Mouse (Mus musculus) kidney, postnatal 0 days (tissue): ENCODE results near the gene Entpd2. TPM values are rescaled to one million over a fixed set of nuclear protein-coding genes. Genes with fewer than 3 reads are reported as not detected.
A peak's percentile ranks its signal among the peaks of the same experiment; 100 is the strongest.

Experiments
- ATAC-seq: fragments of 200-750 bp; cut with Nextera tagmentation; replicated peaks from 2 replicates; pipeline ENCODE4 v1.8.0; 2017; ENCODE audit warnings: low read depth, moderate number of reproducible peaks, moderate TSS enrichment, moderate library complexity; ENCODE audit not compliant: low FRiP score
- DNase-seq: peaks from one replicate; pipeline ENCODE4 v3.0.0-alpha.2; 2016; ENCODE audit warnings: low spot score
- H3K27ac ChIP-seq: fragments of 300-500 bp; sonication (generic); 2 replicates; pipeline ENCODE4 v1.5.1; 2014; ENCODE audit warnings: mild to moderate bottlenecking
- H3K27me3 ChIP-seq: fragments of 300-500 bp; sonication (generic); 2 replicates; pipeline ENCODE4 v1.6.1; 2014; ENCODE audit warnings: low read length, mixed read lengths; ENCODE audit not compliant: insufficient read depth
- H3K36me3 ChIP-seq: fragments of 300-500 bp; sonication (generic); 2 replicates; pipeline ENCODE4 v1.6.1; 2014; ENCODE audit warnings: low read length, mixed read lengths; ENCODE audit not compliant: insufficient read depth
- H3K4me1 ChIP-seq: fragments of 300-500 bp; sonication (generic); replicated peaks from 2 replicates; pipeline ENCODE4 v1.6.1; 2014; ENCODE audit warnings: antibody characterized with exemption, low read length, mixed read lengths; ENCODE audit not compliant: insufficient read depth
- H3K4me2 ChIP-seq: fragments of 300-500 bp; sonication (generic); 2 replicates; pipeline ENCODE4 v1.6.1; 2014; ENCODE audit warnings: mild to moderate bottlenecking, low read length, moderate library complexity, mixed read lengths
- H3K4me3 ChIP-seq: fragments of 300-500 bp; sonication (generic); replicated peaks from 2 replicates; pipeline ENCODE4 v1.5.1; 2014; ENCODE audit warnings: low read depth, low read length
- H3K9ac ChIP-seq: fragments of 300-500 bp; sonication (generic); 2 replicates; pipeline ENCODE4 v1.6.1; 2014; ENCODE audit warnings: low read depth, low read length
- H3K9me3 ChIP-seq: fragments of 300-500 bp; sonication (generic); replicated peaks from 2 replicates; pipeline ENCODE4 v1.6.1; 2016; ENCODE audit warnings: low read length, inconsistent platforms, mixed read lengths
- CTCF ChIP-seq: IDR thresholded peaks from 2 replicates; pipeline ENCODE4 v1.5.1; 2016; ENCODE audit warnings: antibody characterized with exemption, low read depth, mild to moderate bottlenecking, moderate library complexity
- WGBS: fragments of 180-500 bp; shearing (Covaris S2); extraction: QIAGEN DNeasy Blood & Tissue Kit; methylation state at CpG from one replicate; pipeline ENCODE4 v1.1.7; 2014; 5-methylcytosine and 5-hydroxymethylcytosine counted together
- polyA plus RNA-seq: library from polyadenylated mRNA; unstranded; fragments of >200 nt; fragmentation: Nextera tagmentation; extraction: Ambion mirVana; gene quantifications from 2 replicates; pipeline ENCODE4 v1.2.1, GENCODE M21; 2015

Entpd2 gene
- polyA plus RNA-seq, 1 experiment from 2014 or later, result 6.9 TPM

DNA sequence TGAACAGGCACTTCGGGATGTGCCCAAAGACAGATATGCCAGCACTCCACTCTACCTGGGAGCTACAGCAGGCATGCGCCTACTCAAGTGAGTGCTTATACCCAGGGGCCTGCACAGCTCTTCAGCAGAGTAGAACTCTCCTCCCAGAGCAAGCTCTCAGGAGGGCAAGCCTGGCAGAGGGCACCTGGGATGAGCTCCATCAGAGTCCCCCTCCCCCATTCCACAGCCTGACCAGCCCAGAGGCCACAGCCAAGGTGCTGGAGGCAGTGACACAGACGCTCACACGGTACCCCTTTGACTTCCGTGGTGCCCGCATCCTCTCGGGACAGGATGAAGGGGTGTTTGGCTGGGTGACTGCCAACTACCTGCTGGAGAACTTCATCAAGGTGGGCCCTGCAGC is 2.4 kb downstream of the Entpd2 start:
- H3K36me3 ChIP-seq, result no peaks in the 10 kb centered on the region
- DNase-seq (no peak), ATAC-seq (no peak)
- no peak overlapping the region for H3K4me3 ChIP-seq
- no peaks in the 10 kb centered on the region for H3K9me3 ChIP-seq
- 0 out of 2 replicates have a peak, but pooled peaks cover 8% of the 10 kb centered on the region for H3K27me3 ChIP-seq
- H3K27ac ChIP-seq, result no peak overlapping the region
- 0 out of 2 replicates have a peak, but pooled peaks cover 12% of the 10 kb centered on the region for H3K4me1 ChIP-seq
- no peak overlapping the region for H3K4me2 ChIP-seq
- 94% methylated on average over 7 of the region's 7 CpGs for WGBS
- no peak for TF ChIP-seq CTCF
- no peak overlapping the region for H3K9ac ChIP-seq

DNA sequence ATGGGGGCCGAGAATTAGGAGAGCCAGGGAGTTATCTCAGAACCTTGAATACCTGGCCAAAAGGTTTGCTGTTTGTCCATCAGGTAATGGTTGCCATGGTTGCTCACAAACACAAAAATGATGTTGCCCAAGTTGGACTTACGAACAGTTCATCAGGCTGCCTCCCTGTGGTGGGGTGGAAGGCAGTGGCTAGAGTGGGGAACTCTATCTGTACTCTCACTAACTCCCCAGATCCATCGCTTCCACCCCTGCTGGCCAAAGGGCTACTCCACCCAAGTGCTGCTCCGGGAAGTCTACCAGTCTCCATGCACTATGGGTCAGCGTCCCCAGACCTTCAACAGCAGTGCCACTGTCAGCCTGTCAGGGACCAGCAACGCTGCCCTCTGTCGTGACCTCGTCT is 3.4 kb downstream of the Entpd2 start, which contains the start of gene Npdc1:
TSS of gene Npdc1 (plus strand) at position 301 of the 400 bp plus-strand sequence.
- TF ChIP-seq CTCF, result no peak
- H3K4me2 ChIP-seq, result no peak within 1 kb of the TSS
- no peaks in the 10 kb centered on the region for H3K36me3 ChIP-seq
- no peaks in the 10 kb centered on the region for H3K9me3 ChIP-seq
- ATAC-seq (no peak), DNase-seq (no peak)
- no peak within 1 kb of the TSS for H3K4me3 ChIP-seq
- 68% methylated on average over 8 of the region's 8 CpGs for WGBS
- 0 out of 2 replicates have a peak, but pooled peaks cover 8% of the 10 kb centered on the region for H3K27me3 ChIP-seq
- no peak within 1 kb of the TSS for H3K27ac ChIP-seq
- 0 out of 2 replicates have a peak, but pooled peaks cover 12% of the 10 kb centered on the region for H3K4me1 ChIP-seq
- H3K9ac ChIP-seq, result no peak within 1 kb of the TSS

DNA sequence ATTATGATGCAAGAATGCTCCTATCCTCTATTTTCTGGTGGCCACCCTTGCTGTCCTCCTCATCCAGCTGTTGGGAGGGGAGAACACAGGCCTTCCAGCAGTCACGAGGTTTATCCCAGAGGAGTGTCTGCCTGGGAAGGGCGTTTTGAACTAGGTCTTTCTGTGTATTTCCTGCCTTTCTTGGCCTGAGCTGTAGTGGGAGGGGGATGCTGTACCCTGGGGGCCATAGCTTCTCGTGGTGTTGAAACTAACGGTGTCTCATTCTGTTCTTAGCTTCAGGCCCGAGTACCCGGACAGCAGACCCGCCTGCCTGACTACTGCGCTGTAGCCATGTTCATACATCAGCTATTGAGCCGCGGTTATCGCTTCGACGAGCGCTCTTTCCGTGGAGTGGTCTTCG is 4.6 kb downstream of the Entpd2 start:
- Histone ChIP-seq H3K27me3 (0 out of 2 replicates have a peak, but pooled peaks cover 8% of the 10 kb centered on the region), H3K36me3 (no peaks in the 10 kb centered on the region), H3K9ac (no peak overlapping the region), H3K4me1 (0 out of 2 replicates have a peak, but pooled peaks cover 9% of the 10 kb centered on the region), H3K4me2 (0 out of 2 replicates have a peak overlapping the region, but pooled peaks have one; percentile 19), H3K9me3 (no peaks in the 10 kb centered on the region), H3K4me3 (no peak overlapping the region), H3K27ac (no peak overlapping the region)
- DNase-seq (no peak), ATAC-seq (no peak)
- WGBS, result 23% methylated on average over 16 of the region's 16 CpGs
- TF ChIP-seq CTCF, result no peak

DNA sequence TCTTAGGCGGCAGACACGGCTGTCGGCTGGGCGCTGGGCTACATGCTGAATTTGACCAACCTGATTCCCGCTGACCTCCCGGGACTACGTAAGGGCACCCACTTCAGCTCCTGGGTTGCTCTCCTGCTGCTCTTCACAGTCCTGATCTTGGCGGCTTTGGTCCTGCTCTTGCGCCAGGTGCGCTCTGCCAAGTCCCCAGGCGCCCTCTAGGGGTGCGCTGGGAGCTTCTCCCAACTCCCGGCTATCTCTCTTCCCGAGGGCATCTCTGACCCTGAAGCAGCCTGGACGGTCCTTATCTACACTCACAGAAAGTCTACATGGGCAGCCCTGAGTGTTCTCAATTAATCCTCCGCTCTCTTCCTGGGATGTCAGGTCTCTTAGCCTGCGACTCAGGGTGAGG is 5.1 kb downstream of the Entpd2 start:
- H3K9ac ChIP-seq, result no peak overlapping the region
- WGBS, result 2% methylated on average over 17 of the region's 17 CpGs
- H3K4me2 ChIP-seq, result peak overlapping the region; percentile 19; the same call in 1 of the 2 replicates
- no peak overlapping the region for H3K27ac ChIP-seq
- TF ChIP-seq CTCF, result peak; percentile 68
- no peak for ATAC-seq
- H3K27me3 ChIP-seq, result 0 out of 2 replicates have a peak, but pooled peaks cover 8% of the 10 kb centered on the region
- H3K9me3 ChIP-seq, result no peaks in the 10 kb centered on the region
- H3K4me3 ChIP-seq, result no peak overlapping the region
- H3K4me1 ChIP-seq, result 0 out of 2 replicates have a peak, but pooled peaks cover 9% of the 10 kb centered on the region
- no peaks in the 10 kb centered on the region for H3K36me3 ChIP-seq
- peak; percentile 71 for DNase-seq

DNA sequence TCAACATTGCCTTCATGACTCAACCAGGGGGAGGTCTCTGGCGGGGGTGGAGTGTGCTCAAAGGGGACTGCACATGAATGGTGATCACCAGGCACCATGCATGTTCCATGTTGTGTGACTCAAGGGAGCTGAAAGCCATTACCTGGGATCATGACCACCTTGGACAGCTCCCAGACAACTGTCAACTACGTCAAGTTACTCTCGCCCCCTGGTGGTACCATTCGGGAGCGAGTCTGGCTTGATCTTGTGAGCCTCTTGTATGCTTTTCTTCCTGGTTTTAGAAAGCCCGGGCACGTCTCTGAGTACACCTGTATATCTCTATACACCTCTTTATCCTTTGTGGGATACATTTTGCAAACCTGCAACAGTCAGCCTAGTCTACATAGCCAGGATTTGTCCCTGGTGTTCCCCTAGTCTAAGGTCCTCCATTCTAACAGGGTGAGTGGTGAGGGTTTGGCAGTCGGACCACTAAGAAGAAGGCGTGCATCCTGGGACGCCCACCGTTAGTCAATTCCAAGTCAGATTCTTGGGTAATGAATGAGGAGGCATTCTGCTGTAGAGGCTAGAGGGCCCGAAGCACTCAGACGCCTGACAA is 6.8 kb downstream of the Entpd2 start:
- Histone ChIP-seq H3K27ac (no peak overlapping the region), H3K4me3 (peak overlapping the region; percentile 67), H3K9me3 (no peaks in the 10 kb centered on the region), H3K4me1 (0 out of 2 replicates have a peak, but pooled peaks cover 9% of the 10 kb centered on the region), H3K36me3 (no peaks in the 10 kb centered on the region), H3K4me2 (peak overlapping the region; percentile 91), H3K9ac (no peak overlapping the region), H3K27me3 (0 out of 2 replicates have a peak, but pooled peaks cover 5% of the 10 kb centered on the region)
- peak; percentile 86 for DNase-seq
- WGBS, result under 1% methylated on average over 13 of the region's 13 CpGs
- ATAC-seq, result peak; percentile 26; the same call in 1 of the 2 replicates
- peak; percentile 86 for TF ChIP-seq CTCF

DNA sequence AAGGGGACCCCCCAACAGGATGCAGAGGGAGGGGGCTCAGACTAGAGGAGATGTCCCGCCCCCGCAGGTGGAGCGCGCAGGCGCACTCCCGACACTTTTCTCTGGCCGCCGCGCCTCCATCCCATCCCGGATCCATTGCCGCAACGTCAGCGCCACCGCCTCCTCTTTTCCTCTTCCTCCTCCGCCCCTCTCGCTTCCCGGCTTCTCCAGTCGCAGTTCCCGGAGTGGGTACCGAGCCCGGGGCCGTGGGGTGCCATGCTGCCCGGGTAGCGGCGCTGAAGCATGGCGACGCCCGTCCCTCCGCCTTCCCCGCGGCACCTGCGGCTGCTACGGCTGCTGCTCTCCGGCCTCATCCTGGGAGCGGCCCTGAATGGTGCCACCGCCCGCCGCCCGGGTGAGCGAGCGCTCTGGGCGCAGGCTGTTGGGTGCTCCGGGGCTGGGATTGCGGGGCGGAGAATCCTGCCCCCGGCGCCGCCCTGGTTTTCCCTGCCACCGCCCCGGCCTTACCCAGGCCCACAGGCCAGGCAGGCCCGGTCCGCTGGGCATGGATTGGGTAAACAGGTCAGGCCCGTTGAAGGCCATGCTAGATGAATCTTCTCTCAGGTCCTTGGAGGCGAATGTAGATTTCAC is 7.4 kb downstream of the Entpd2 start:
- Histone ChIP-seq H3K4me1 (0 out of 2 replicates have a peak, but pooled peaks cover 9% of the 10 kb centered on the region), H3K36me3 (no peaks in the 10 kb centered on the region), H3K27me3 (0 out of 2 replicates have a peak, but pooled peaks cover 5% of the 10 kb centered on the region), H3K9me3 (no peaks in the 10 kb centered on the region), H3K4me3 (peak overlapping the region; percentile 67), H3K9ac (peak overlapping the region; percentile 66), H3K4me2 (peak overlapping the region; percentile 91), H3K27ac (no peak overlapping the region)
- peak; percentile 74 for DNase-seq
- WGBS, result 1% methylated on average over 54 of the region's 54 CpGs
- no peak for TF ChIP-seq CTCF
- ATAC-seq, result peak; percentile 37; the same call in 1 of the 2 replicates
